Mouse (Mus musculus) hindbrain, postnatal 0 days (tissue): Measurements from ENCODE around the gene Farp1. TPM values are rescaled to one million over a fixed set of nuclear protein-coding genes. Genes with fewer than 3 reads are reported as not detected.

Experiments used
- ATAC-seq: fragments of 200-750 bp; cut with Nextera tagmentation; 2 replicates; pipeline ENCODE4 v1.8.0; 2017; ENCODE audit warnings: mild to moderate bottlenecking, moderate TSS enrichment, moderate library complexity
- DNase-seq: peaks from one replicate; pipeline ENCODE4 v3.0.0-alpha.2; 2015; ENCODE audit warnings: low spot score
- H3K27ac ChIP-seq: fragments of 300-500 bp; sonication (generic); 2 replicates; pipeline ENCODE4 v1.5.1; 2014; ENCODE audit warnings: mild to moderate bottlenecking
- H3K27me3 ChIP-seq: fragments of 300-500 bp; sonication (generic); 2 replicates; pipeline ENCODE4 v1.6.1; 2014; ENCODE audit warnings: low read length, mixed read lengths; ENCODE audit not compliant: insufficient read depth
- H3K36me3 ChIP-seq: fragments of 300-500 bp; sonication (generic); 2 replicates; pipeline ENCODE4 v1.6.1; 2014; ENCODE audit warnings: low read length, mixed read lengths; ENCODE audit not compliant: insufficient read depth
- H3K4me1 ChIP-seq: fragments of 300-500 bp; sonication (generic); 2 replicates; pipeline ENCODE4 v1.6.1; 2014; ENCODE audit warnings: antibody characterized with exemption, low read length, mixed read lengths; ENCODE audit not compliant: insufficient read depth
- H3K4me2 ChIP-seq: fragments of 300-500 bp; sonication (generic); 2 replicates; pipeline ENCODE4 v1.6.1; 2014; ENCODE audit warnings: low read depth, mild to moderate bottlenecking, low read length, moderate library complexity, mixed read lengths
- H3K4me3 ChIP-seq: fragments of 300-500 bp; sonication (generic); 2 replicates; pipeline ENCODE4 v1.5.1; 2014; ENCODE audit warnings: low read length
- H3K9ac ChIP-seq: fragments of 300-500 bp; sonication (generic); replicated peaks from 2 replicates; pipeline ENCODE4 v1.6.1; 2014; ENCODE audit warnings: mild to moderate bottlenecking, low read length, moderate library complexity, mixed read lengths
- H3K9me3 ChIP-seq: fragments of 300-500 bp; sonication (generic); 2 replicates; pipeline ENCODE4 v1.6.1; 2016; ENCODE audit warnings: low read length, mixed read lengths
- CTCF ChIP-seq: IDR thresholded peaks from 2 replicates; pipeline ENCODE4 v1.5.1; 2016; ENCODE audit warnings: antibody characterized with exemption, control low read depth, low read depth
- WGBS: fragments of 180-500 bp; shearing (Covaris S2); extraction: QIAGEN DNeasy Blood & Tissue Kit; methylation state at CpG from one replicate; pipeline ENCODE4 v1.1.7; 2014; 5-methylcytosine and 5-hydroxymethylcytosine counted together
- polyA plus RNA-seq: library from polyadenylated mRNA; unstranded; fragments of >200 nt; fragmentation: Nextera tagmentation; extraction: Ambion mirVana; gene quantifications from 2 replicates; pipeline ENCODE4 v1.2.1, GENCODE M21; 2015
- total RNA-seq: library from RNA; depleted of rRNA; stranded (reverse); fragments of >200 nt; gene quantifications from 2 replicates; pipeline ENCODE4 v1.2.3, GENCODE M21; 2014

Farp1 gene
- total and polyA plus RNA-seq, 2 experiments from 2014 or later: 31.7 to 99.0 TPM

DNA sequence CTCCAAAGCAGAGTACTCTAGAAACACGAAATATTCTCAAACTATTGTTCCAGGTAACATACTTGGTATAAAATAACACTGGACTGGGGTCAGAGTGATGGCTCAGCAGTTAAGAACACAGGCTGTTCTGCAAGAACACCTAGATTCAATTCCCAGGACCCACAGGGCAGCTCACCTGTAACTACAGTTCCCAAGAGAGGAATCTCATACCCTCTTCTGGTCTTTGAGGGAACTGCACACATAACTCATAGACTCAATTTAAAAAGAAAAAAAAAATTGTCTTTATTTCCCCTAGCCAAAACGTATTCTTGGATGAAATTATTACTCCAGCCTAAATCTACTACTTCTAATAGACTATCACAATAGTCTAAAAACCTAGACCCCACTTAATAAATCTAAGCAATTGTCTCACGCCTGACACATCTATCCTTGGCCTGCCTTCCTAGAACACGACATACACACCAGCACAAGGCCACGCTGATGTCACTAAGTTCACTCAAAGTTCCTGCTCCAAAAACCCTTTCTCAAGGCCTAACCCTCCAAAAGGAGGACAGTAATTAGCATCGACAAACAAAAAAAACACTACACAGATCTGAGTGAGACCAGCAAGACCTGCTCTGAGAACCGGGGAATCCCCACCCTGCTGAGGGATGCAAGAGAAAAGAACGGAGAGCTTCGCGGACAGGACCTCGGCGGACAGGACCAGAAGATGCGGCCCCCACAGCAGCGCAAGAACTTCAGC lies 250.6 kb downstream of the Farp1 start:
- no peaks in the 10 kb centered on the region for H3K27me3 ChIP-seq
- ATAC-seq (no peak), DNase-seq (peak; percentile 46)
- H3K9me3 ChIP-seq: no peaks in the 10 kb centered on the region
- no peak overlapping the region for H3K4me3 ChIP-seq
- no peak overlapping the region for H3K27ac ChIP-seq
- no peak overlapping the region for H3K4me2 ChIP-seq
- no peak overlapping the region for H3K9ac ChIP-seq
- no peaks in the 10 kb centered on the region for H3K4me1 ChIP-seq
- peaks cover 35% of the 10 kb centered on the region for H3K36me3 ChIP-seq
- 93% methylated on average over 14 of the region's 14 CpGs for WGBS
- peak; percentile 50 for TF ChIP-seq CTCF

DNA sequence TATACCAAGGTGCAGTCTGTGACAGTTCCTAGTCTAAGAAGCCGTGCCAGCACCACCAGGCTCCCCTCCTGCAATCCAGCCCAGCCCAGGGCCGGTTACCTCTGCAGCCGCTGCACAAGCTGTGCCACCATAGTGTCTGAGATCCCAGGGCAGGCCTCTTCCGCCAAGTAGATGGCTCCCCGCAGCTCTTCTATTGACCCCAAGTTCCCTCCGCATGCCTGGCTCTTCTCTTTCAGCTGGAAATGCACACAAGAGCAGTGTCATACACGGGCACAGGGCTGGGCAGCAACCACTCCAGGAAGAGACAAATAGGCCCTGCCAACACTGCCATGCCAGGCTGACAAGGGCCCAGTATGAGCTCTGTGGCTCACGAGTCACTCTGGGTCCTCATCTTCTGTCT lies 256.9 kb downstream of the Farp1 start:
- ATAC-seq (peak; percentile 63), DNase-seq (no peak)
- WGBS: 55% methylated on average over 8 of the region's 8 CpGs
- no peaks in the 10 kb centered on the region for H3K9me3 ChIP-seq
- no peaks in the 10 kb centered on the region for H3K27me3 ChIP-seq
- H3K4me3 ChIP-seq: no peak overlapping the region
- TF ChIP-seq CTCF: no peak
- no peak overlapping the region for H3K9ac ChIP-seq
- H3K4me1 ChIP-seq: no peaks in the 10 kb centered on the region
- H3K4me2 ChIP-seq: no peak overlapping the region
- peaks cover 9% of the 10 kb centered on the region; the same call in 1 of the 2 replicates for H3K36me3 ChIP-seq
- H3K27ac ChIP-seq: no peak overlapping the region

DNA sequence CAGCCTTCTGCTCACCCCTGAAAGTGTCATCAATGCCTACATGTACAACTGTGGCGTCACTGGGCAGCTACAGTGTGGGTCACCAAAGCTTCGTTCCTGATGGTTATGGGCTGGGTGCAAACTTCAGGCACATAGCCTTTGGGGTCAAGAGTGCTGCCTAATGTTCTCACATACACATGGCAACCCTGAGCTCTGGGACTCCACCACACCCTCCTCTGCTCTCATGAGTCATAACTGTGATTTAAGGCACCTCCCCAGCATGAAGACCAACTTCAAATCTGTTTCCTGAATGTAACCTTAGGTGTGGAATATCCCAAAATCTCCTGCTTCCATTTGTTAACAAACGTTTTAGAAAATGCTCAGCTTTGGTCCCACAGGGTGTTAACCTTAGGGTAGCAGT lies 257.4 kb downstream of the Farp1 start:
- Histone ChIP-seq H3K27me3 (no peaks in the 10 kb centered on the region), H3K9me3 (no peaks in the 10 kb centered on the region), H3K4me3 (no peak overlapping the region), H3K4me2 (no peak overlapping the region), H3K27ac (no peak overlapping the region), H3K36me3 (peaks cover 9% of the 10 kb centered on the region; the same call in 1 of the 2 replicates), H3K4me1 (no peaks in the 10 kb centered on the region), H3K9ac (no peak overlapping the region)
- ATAC-seq (no peak), DNase-seq (no peak)
- TF ChIP-seq CTCF: no peak
- 86% methylated on average over 3 of the region's 3 CpGs for WGBS

DNA sequence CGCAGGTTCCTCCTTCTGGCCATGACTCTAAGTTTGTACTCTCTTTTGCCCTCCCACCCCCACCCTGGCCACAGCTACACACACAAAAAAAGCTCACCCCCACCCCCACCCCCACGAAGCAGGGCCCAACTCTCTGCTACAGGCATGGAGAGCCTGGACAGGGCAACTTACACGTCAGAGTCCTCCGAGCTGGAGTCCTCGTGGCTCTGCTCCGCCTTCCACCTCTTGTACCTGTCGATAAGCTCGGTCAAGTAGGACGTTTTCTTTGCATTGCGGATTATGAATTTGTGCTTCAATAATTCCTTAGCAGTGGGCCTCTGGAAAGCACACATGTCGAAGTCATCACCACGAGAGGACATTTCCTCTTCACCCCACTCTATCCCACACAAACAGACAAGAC lies 259.5 kb downstream of the Farp1 start:
- Histone ChIP-seq H3K4me1 (no peaks in the 10 kb centered on the region), H3K4me2 (no peak overlapping the region), H3K27ac (no peak overlapping the region), H3K27me3 (no peaks in the 10 kb centered on the region), H3K9ac (no peak overlapping the region), H3K9me3 (no peaks in the 10 kb centered on the region), H3K36me3 (peaks cover 9% of the 10 kb centered on the region; the same call in 1 of the 2 replicates), H3K4me3 (no peak overlapping the region)
- TF ChIP-seq CTCF: no peak
- no peak for ATAC-seq
- DNase-seq: no peak
- 89% methylated on average over 12 of the region's 12 CpGs for WGBS

DNA sequence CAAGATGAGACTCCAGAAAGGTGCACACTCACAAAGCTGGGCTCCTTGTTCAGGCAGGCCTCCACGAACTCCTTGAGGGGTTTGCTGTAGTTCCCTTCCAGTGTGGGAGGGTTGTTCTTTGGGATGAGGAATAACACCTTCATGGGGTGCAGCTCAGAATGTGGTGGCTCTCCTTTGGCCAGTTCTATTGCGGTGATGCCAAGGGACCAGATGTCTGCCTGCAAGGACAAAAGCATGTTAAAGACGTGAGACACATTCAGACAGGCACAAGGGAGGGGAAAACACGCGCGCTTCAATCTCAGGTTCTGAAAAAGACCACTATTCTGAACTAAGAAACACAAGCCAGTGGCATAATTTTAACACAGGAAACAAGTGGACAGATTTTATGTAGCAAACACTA lies 262.1 kb downstream of the Farp1 start:
- ATAC-seq: no peak
- Histone ChIP-seq H3K4me2 (no peak overlapping the region), H3K27me3 (no peaks in the 10 kb centered on the region), H3K9ac (no peak overlapping the region), H3K36me3 (peaks cover 9% of the 10 kb centered on the region; the same call in 1 of the 2 replicates), H3K4me3 (no peak overlapping the region), H3K27ac (no peak overlapping the region), H3K4me1 (no peaks in the 10 kb centered on the region), H3K9me3 (no peaks in the 10 kb centered on the region)
- 71% methylated on average over 6 of the region's 6 CpGs for WGBS
- TF ChIP-seq CTCF: no peak
- DNase-seq: no peak

DNA sequence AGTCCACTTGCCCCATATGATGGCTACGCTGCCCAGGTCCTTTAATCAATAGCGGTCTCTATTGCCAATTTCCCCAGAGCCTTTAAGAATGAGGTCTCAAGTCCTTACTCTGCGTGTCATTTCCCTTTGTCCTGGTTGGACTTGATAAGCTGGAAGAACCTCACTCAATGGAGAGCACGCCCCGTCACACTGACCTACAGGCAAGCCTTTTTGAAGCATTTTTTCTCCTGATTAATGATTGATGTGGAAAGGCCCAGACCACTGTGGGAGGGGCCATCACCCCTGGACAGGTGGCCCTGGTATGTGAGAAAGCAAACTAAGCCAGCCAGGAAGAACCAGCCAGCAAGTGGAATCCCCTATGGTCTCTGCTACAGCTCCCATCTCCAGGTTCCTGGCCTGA lies 263.5 kb downstream of the Farp1 start:
- no peaks in the 10 kb centered on the region for H3K27me3 ChIP-seq
- no peak overlapping the region for H3K9ac ChIP-seq
- H3K4me3 ChIP-seq: no peak overlapping the region
- no peak overlapping the region for H3K27ac ChIP-seq
- ATAC-seq: no peak
- H3K4me2 ChIP-seq: no peak overlapping the region
- H3K4me1 ChIP-seq: no peaks in the 10 kb centered on the region; the same call in 1 of the 2 replicates
- H3K36me3 ChIP-seq: peaks cover 6% of the 10 kb centered on the region; the same call in 1 of the 2 replicates
- WGBS: 91% methylated on average over 5 of the region's 5 CpGs
- no peak for TF ChIP-seq CTCF
- no peak for DNase-seq
- H3K9me3 ChIP-seq: no peaks in the 10 kb centered on the region

DNA sequence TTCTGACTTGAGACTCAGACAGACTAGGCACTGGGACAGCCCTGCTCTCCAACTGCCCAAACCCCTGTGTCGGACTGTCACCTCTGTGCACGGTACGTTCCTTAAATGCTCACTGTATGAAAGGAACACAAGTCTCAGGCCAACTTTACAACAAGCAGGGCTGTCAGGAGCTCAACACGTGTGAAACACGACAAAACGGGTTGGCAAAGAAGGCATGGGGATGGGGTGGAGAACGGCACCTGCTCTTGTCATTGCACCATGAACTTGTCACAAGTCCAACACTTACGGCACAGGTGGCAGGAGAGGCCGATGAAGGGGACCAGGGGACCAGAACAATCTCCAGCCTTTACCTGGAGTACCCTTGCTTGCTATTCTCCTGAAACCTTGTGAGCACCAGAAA lies 264.1 kb downstream of the Farp1 start:
- no peak for TF ChIP-seq CTCF
- Histone ChIP-seq H3K4me3 (no peak overlapping the region), H3K36me3 (peaks cover under 1% of the 10 kb centered on the region; the same call in 1 of the 2 replicates), H3K9ac (no peak overlapping the region), H3K4me1 (no peaks in the 10 kb centered on the region; the same call in 1 of the 2 replicates), H3K27me3 (no peaks in the 10 kb centered on the region), H3K4me2 (no peak overlapping the region), H3K9me3 (no peaks in the 10 kb centered on the region), H3K27ac (no peak overlapping the region)
- no peak for ATAC-seq
- no peak for DNase-seq
- 87% methylated on average over 9 of the region's 9 CpGs for WGBS
